Comparison of ENCODE assay signal across 12 mouse cellular contexts in the genomic region with DNA sequence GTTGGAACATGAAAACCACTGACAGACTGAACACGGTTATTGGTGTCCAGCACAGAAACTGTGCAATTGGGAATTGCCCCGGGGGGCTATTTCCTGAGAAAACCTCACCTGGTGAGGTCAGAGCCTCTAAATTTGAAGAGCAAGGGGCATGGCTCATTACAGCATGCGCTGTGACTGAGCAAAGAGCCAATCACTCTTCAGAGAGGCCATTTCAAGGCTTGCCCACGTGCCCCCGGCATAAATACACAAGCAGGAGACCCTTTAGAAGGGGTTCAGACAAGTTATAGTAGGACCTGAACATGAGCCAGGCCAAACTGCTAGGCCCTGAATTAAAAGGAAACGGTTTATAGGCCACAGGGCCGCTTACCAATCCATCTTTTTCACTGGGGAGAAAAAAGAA.
"Had no signal": no experiment of that assay in that cellular context is flagged by ENCODE, and none has a peak within 500 bp of the region (broad histone marks: within the 10 kb centered on the region; RNA-seq: fewer than 3 reads in every experiment).

No protein-coding gene starts in this region.

- H3K4me3 ChIP-seq: limb, embryonic 15.5 days; liver, embryonic 12.5 days; midbrain, embryonic 15.5 days had no signal

- DNase-seq: kidney, adult 8-10 months; kidney, postnatal 10 days; kidney, postnatal 4 days; lung, postnatal 10 days; lung, postnatal 4 days; right cerebral cortex, postnatal 14 days; thymus, postnatal 36 days had no signal

- ATAC-seq: liver, embryonic 12.5 days had no signal

- H3K4me2 ChIP-seq: limb, embryonic 15.5 days; liver, embryonic 12.5 days; lung, embryonic 14.5 days; midbrain, embryonic 11.5 days; midbrain, embryonic 15.5 days had no signal

- H3K27me3 ChIP-seq: limb, embryonic 15.5 days; liver, embryonic 12.5 days; midbrain, embryonic 15.5 days had no signal

- H3K27ac ChIP-seq: limb, embryonic 15.5 days; liver, embryonic 12.5 days; midbrain, embryonic 15.5 days had no signal

- H3K9ac ChIP-seq: limb, embryonic 15.5 days; liver, embryonic 12.5 days; lung, embryonic 14.5 days; midbrain, embryonic 15.5 days had no signal

- H3K9me3 ChIP-seq: limb, embryonic 15.5 days; liver, embryonic 12.5 days; midbrain, embryonic 15.5 days had no signal

- H3K36me3 ChIP-seq: limb, embryonic 15.5 days; liver, embryonic 12.5 days; midbrain, embryonic 15.5 days had no signal

- H3K4me1 ChIP-seq: limb, embryonic 15.5 days; liver, embryonic 12.5 days; midbrain, embryonic 15.5 days had no signal
